Mouse (Mus musculus): ENCODE results near the gene Gstm7. TPM values are rescaled to one million over a fixed set of nuclear protein-coding genes. Genes with fewer than 3 reads are reported as not detected.

Gstm7 gene
- polyA plus RNA-seq, 1 experiment from 2014 or later: 28.8 TPM

- Histone ChIP-seq H3K4me1 (replicated peaks) (peaks cover 14% of the 10 kb centered on the region), H3K27me3 (no peaks in the 10 kb centered on the region), H3K4me2 (no peak overlapping the region), H3K27ac (replicated peaks) (no peak overlapping the region), H3K9me3 (replicated peaks) (no peaks in the 10 kb centered on the region), H3K4me3 (replicated peaks) (no peak overlapping the region), H3K9ac (no peak overlapping the region), H3K36me3 (replicated peaks) (no peaks in the 10 kb centered on the region)
- ATAC-seq (ENCODE audit: insufficient read depth): no peak
- 59% methylated on average over 3 of the region's 3 CpGs for WGBS (ENCODE audit: insufficient replicate concordance)
Observed at GRCm38 (mm10) chr3:107935268-107935667, 3.7 kb upstream of the Gstm7 start.

DNA sequence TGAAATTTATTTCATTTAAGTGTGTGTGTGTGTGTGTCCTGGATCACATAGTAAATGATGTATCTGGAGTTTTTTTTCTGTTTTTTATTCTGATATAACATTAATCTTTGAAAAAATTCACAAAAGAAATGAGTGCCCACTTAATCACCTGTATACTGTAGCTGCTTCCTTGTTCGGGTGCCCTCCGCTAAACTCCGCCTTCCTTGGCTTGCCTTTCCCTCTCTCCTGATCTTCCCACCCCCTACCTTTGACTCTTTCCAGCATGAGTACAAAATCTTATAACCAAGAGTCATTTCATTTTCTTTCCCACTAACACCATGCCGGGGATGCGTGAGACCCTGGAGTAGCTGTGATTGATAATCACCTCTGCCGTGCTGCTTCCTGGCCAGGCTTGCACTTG, 511 bp upstream of the Gstm7 start:
- no peak overlapping the region for H3K4me3 ChIP-seq (replicated peaks)
- no peaks in the 10 kb centered on the region for H3K9me3 ChIP-seq (replicated peaks)
- H3K4me1 ChIP-seq (replicated peaks): peaks cover 9% of the 10 kb centered on the region; the same call in 1 of the 2 replicates
- ATAC-seq (ENCODE audit: insufficient read depth): no peak
- no peak overlapping the region for H3K27ac ChIP-seq (replicated peaks)
- H3K4me2 ChIP-seq: no peak overlapping the region
- no peak overlapping the region for H3K9ac ChIP-seq
- H3K27me3 ChIP-seq: no peaks in the 10 kb centered on the region
- no peaks in the 10 kb centered on the region for H3K36me3 ChIP-seq (replicated peaks)
- WGBS (ENCODE audit: insufficient replicate concordance): 70% methylated on average over 6 of the region's 6 CpGs

GRCm38 (mm10) chr3:107931134-107931533, 483 bp downstream of the Gstm7 start:
- Histone ChIP-seq H3K4me3 (replicated peaks) (peak overlapping the region; percentile 35), H3K9ac (no peak overlapping the region), H3K27me3 (no peaks in the 10 kb centered on the region), H3K4me1 (replicated peaks) (peaks cover 9% of the 10 kb centered on the region; the same call in 1 of the 2 replicates), H3K36me3 (replicated peaks) (no peaks in the 10 kb centered on the region), H3K27ac (replicated peaks) (peak overlapping the region; percentile 55), H3K4me2 (peak overlapping the region; percentile 53), H3K9me3 (replicated peaks) (no peaks in the 10 kb centered on the region)
- ATAC-seq (ENCODE audit: insufficient read depth): no peak; the same call in 1 of the 2 replicates
- WGBS (ENCODE audit: insufficient replicate concordance): 43% methylated on average over 2 of the region's 2 CpGs

DNA sequence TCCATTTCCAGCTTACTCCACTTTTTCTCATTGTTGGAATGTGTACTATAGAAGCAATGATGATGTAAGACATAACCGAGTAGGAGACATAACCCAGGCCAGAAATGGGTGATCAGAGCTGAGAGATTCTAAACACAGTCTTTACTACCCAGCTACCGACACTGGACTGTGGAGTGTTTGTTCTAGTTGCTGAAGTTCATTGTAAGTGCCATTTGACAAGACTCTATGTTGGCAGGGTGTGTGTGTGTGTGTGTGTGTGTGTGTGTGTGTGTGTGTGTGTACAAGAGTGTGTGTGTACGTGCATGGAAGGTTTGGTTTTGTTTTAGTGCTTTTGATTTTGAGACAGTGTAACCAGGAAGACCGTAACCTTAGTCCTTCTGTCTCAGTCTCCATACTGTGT, 1.9 kb downstream of the Gstm7 start:
- Histone ChIP-seq H3K27me3 (no peaks in the 10 kb centered on the region), H3K27ac (replicated peaks) (no peak overlapping the region), H3K36me3 (replicated peaks) (no peaks in the 10 kb centered on the region), H3K9ac (no peak overlapping the region), H3K4me1 (replicated peaks) (peaks cover 9% of the 10 kb centered on the region; the same call in 1 of the 2 replicates), H3K9me3 (replicated peaks) (no peaks in the 10 kb centered on the region), H3K4me3 (replicated peaks) (no peak overlapping the region), H3K4me2 (no peak overlapping the region)
- 59% methylated on average over 4 of the region's 4 CpGs for WGBS (ENCODE audit: insufficient replicate concordance)
- ATAC-seq (ENCODE audit: insufficient read depth): no peak

GRCm38 (mm10) chr3:107929243-107929642, 2.4 kb downstream of the Gstm7 start:
- WGBS (ENCODE audit: insufficient replicate concordance): 60% methylated on average over 4 of the region's 4 CpGs

GRCm38 (mm10) chr3:107928691-107929090, 2.9 kb downstream of the Gstm7 start:
- no peaks in the 10 kb centered on the region for H3K9me3 ChIP-seq (replicated peaks)
- no peak for ATAC-seq (ENCODE audit: insufficient read depth)
- WGBS (ENCODE audit: insufficient replicate concordance): 76% methylated on average over 11 of the region's 11 CpGs
- H3K4me2 ChIP-seq: no peak overlapping the region
- no peaks in the 10 kb centered on the region for H3K27me3 ChIP-seq
- H3K27ac ChIP-seq (replicated peaks): no peak overlapping the region
- H3K9ac ChIP-seq: no peak overlapping the region
- no peaks in the 10 kb centered on the region for H3K36me3 ChIP-seq (replicated peaks)
- H3K4me3 ChIP-seq (replicated peaks): no peak overlapping the region
- peaks cover 9% of the 10 kb centered on the region; the same call in 1 of the 2 replicates for H3K4me1 ChIP-seq (replicated peaks)

More at GRCm38 (mm10) chr3:107929243-107929642, 2.4 kb downstream of the Gstm7 start:
- no peak for ATAC-seq (ENCODE audit: insufficient read depth)
- Histone ChIP-seq H3K9me3 (replicated peaks) (no peaks in the 10 kb centered on the region), H3K4me2 (no peak overlapping the region), H3K4me3 (replicated peaks) (no peak overlapping the region), H3K9ac (no peak overlapping the region), H3K4me1 (replicated peaks) (peaks cover 9% of the 10 kb centered on the region; the same call in 1 of the 2 replicates), H3K27me3 (no peaks in the 10 kb centered on the region), H3K36me3 (replicated peaks) (no peaks in the 10 kb centered on the region), H3K27ac (replicated peaks) (no peak overlapping the region)

DNA sequence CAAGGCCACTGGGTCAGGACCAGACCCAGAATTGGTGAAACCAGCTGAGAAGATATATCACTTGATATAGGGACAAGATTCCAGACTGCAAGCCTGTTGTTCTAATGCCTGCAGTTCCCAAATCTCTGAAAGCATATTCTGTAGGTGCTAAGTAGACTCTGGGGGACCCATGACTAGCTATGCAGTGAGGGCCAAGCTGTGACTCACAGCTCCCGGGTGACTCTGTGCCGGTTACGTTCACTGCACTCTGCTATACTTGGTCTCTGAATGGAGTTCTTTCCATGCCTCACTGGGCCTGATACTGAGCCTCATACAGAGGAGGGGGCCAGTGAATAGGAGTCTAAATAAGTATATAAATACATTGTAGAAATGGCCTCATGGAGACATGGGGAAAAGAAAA, 3.8 kb downstream of the Gstm7 start:
- Histone ChIP-seq H3K27me3 (no peaks in the 10 kb centered on the region), H3K4me2 (no peak overlapping the region), H3K9ac (no peak overlapping the region), H3K4me1 (replicated peaks) (peaks cover 9% of the 10 kb centered on the region; the same call in 1 of the 2 replicates), H3K4me3 (replicated peaks) (no peak overlapping the region), H3K9me3 (replicated peaks) (no peaks in the 10 kb centered on the region), H3K27ac (replicated peaks) (no peak overlapping the region), H3K36me3 (replicated peaks) (no peaks in the 10 kb centered on the region)
- 70% methylated on average over 3 of the region's 3 CpGs for WGBS (ENCODE audit: insufficient replicate concordance)
- no peak for ATAC-seq (ENCODE audit: insufficient read depth)

DNA sequence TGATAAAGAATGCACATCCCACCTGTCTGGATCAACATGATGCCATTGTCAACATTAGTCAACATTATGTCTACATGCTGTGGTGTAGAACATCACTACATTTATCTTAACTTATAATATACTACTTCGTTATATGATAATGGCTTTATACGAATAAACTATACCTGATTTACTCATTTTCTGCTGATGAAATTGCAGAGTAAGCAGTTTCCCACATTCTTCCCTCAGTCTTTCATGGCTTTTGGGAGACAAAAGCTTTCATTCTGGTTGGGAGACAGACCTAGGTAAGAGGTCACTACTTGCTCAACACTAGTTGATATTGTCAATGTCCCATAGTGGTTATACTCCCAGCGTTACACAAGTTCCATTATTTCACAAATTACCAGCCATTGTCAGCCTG, 6.3 kb downstream of the Gstm7 start:
- Histone ChIP-seq H3K9ac (no peak overlapping the region), H3K4me3 (replicated peaks) (no peak overlapping the region), H3K4me2 (no peak overlapping the region), H3K27me3 (no peaks in the 10 kb centered on the region), H3K36me3 (replicated peaks) (no peaks in the 10 kb centered on the region), H3K27ac (replicated peaks) (no peak overlapping the region), H3K9me3 (replicated peaks) (no peaks in the 10 kb centered on the region), H3K4me1 (replicated peaks) (no peaks in the 10 kb centered on the region)
- 72% methylated on average over 3 of the region's 3 CpGs for WGBS (ENCODE audit: insufficient replicate concordance)
- ATAC-seq (ENCODE audit: insufficient read depth): no peak

GRCm38 (mm10) chr3:107920348-107920747, 11.3 kb downstream of the Gstm7 start:
- ATAC-seq (ENCODE audit: insufficient read depth): no peak

DNA sequence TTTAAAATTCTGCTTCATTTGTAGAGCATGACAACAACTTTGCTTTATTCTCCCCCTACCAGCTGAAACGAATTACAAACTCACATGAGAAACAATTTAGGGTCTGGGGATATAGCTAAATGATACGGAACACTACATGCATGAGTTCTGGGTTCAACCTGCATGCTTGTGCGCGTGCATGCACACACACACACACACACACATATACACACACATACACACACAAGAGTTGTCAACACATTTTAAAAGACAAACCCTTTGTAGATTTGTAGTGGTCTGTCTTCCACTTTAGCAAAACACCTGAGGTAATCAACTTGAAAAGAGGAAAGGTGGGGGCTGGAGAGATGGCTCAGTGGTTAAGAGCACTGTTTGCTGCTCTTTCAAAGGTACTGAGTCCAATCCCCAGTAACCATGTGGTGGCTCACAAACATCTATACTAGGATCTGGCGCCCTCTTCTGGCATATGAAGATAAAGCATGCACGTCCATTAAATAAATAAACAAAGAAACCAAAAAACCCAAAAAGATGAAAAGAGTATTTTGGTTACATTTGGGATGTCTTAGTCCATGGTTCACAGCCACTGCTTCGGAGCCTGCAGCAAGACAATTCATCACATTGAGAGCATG, 13.7 kb downstream of the Gstm7 start:
- no peaks in the 10 kb centered on the region for H3K36me3 ChIP-seq (replicated peaks)
- no peak overlapping the region for H3K27ac ChIP-seq (replicated peaks)
- no peak overlapping the region for H3K4me2 ChIP-seq
- WGBS (ENCODE audit: insufficient replicate concordance): 43% methylated on average over 7 of the region's 7 CpGs
- ATAC-seq (ENCODE audit: insufficient read depth): no peak
- H3K9ac ChIP-seq: no peak overlapping the region
- no peak overlapping the region for H3K4me3 ChIP-seq (replicated peaks)
- no peaks in the 10 kb centered on the region for H3K27me3 ChIP-seq
- H3K4me1 ChIP-seq (replicated peaks): no peaks in the 10 kb centered on the region; the same call in 1 of the 2 replicates
- no peaks in the 10 kb centered on the region for H3K9me3 ChIP-seq (replicated peaks)

More at GRCm38 (mm10) chr3:107920348-107920747, 11.3 kb downstream of the Gstm7 start:
- Histone ChIP-seq H3K4me1 (replicated peaks) (no peaks in the 10 kb centered on the region; the same call in 1 of the 2 replicates), H3K27ac (replicated peaks) (no peak overlapping the region), H3K36me3 (replicated peaks) (no peaks in the 10 kb centered on the region), H3K9ac (no peak overlapping the region), H3K9me3 (replicated peaks) (no peaks in the 10 kb centered on the region), H3K27me3 (no peaks in the 10 kb centered on the region), H3K4me3 (replicated peaks) (no peak overlapping the region), H3K4me2 (no peak overlapping the region)
- 76% methylated on average over 5 of the region's 5 CpGs for WGBS (ENCODE audit: insufficient replicate concordance)

DNA sequence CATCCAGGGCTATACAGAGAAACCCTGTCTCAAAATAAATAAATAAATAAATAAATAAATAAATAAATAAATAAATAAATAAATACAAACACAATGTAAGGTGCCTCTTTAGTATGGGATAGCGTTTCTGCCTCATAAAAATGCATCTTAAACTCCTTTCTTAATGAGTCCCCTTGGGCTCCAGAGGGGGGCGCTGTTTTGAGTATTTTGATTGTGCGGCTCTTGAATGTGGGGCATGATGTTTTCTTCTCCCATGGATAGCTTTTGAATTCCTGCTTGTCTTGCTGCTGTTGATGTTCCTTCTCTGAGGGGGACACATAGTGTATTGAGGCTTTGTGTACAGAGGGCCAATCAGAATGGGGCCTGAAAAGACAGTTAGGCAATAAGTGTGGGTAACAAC, 14.5 kb downstream of the Gstm7 start:
- H3K4me3 ChIP-seq (replicated peaks): no peak overlapping the region
- ATAC-seq (ENCODE audit: insufficient read depth): no peak
- no peaks in the 10 kb centered on the region; the same call in 1 of the 2 replicates for H3K4me1 ChIP-seq (replicated peaks)
- H3K27ac ChIP-seq (replicated peaks): no peak overlapping the region
- WGBS (ENCODE audit: insufficient replicate concordance): 65% methylated on average over 3 of the region's 3 CpGs
- no peak overlapping the region for H3K9ac ChIP-seq
- H3K36me3 ChIP-seq (replicated peaks): no peaks in the 10 kb centered on the region
- H3K27me3 ChIP-seq: no peaks in the 10 kb centered on the region
- no peak overlapping the region for H3K4me2 ChIP-seq
- H3K9me3 ChIP-seq (replicated peaks): no peaks in the 10 kb centered on the region

DNA sequence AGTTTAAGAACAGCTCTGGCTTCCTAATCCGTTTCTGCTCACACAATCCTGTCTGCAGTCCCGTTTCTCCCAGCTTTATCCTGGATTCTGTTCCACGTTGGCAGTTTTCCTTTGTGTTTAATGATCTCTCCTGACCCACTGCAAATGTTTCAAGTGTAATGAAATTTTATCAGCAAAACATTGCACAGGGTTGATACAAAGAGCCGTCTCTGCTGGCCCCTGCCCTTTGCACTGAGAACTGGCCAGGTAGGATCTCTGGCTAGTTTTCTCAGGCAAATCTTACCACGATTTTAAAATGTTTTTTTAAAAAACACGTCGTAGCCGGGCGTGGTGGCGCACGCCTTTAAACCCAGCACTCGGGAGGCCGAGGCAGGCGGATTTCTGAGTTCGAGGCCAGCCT, 14.9 kb downstream of the Gstm7 start:
- Histone ChIP-seq H3K27ac (replicated peaks) (no peak overlapping the region), H3K4me1 (replicated peaks) (no peaks in the 10 kb centered on the region; the same call in 1 of the 2 replicates), H3K4me3 (replicated peaks) (no peak overlapping the region), H3K36me3 (replicated peaks) (no peaks in the 10 kb centered on the region), H3K9me3 (replicated peaks) (no peaks in the 10 kb centered on the region), H3K27me3 (no peaks in the 10 kb centered on the region), H3K9ac (no peak overlapping the region), H3K4me2 (no peak overlapping the region)
- 74% methylated on average over 15 of the region's 15 CpGs for WGBS (ENCODE audit: insufficient replicate concordance)
- no peak for ATAC-seq (ENCODE audit: insufficient read depth)
